Mouse (Mus musculus) cerebellum, adult 2 months (tissue): ENCODE data around the gene Tmem132c.

Experiments used
- CTCF ChIP-seq: fragments of 200-500 bp; IDR thresholded peaks from 2 replicates; pipeline ENCODE4 v1.5.1; 2011; ENCODE audit warnings: low read depth, mild to moderate bottlenecking, control low read depth, low read length, moderate library complexity, borderline replicate concordance; ENCODE audit not compliant: insufficient read depth
- POLR2A ChIP-seq: fragments of 200-500 bp; IDR thresholded peaks from 2 replicates; pipeline ENCODE4 v1.6.1; 2011; ENCODE audit warnings: low read length, control low read depth, borderline replicate concordance; ENCODE audit not compliant: insufficient read depth

- TF ChIP-seq CTCF (no peak), POLR2A (no peak)
These were observed 190.0 kb downstream of the Tmem132c start for GRCm38 (mm10) chr5:127431561-127431960.
